ENCODE assay signal across 10 mouse cellular contexts in genomic region chr13:46793824-46794223, GRCm38 (mm10).
DNase-seq lines count a peak whose midpoint lies in the region; ATAC-seq and TF ChIP-seq lines count a peak whose summit lies in the region.
"Had no signal": no experiment of that assay in that cellular context is flagged by ENCODE, and none has a peak within 500 bp of the region (broad histone marks: within the 10 kb centered on the region; RNA-seq: fewer than 3 reads in every experiment).

No protein-coding gene starts in this region.

- no peak for TF ChIP-seq EP300 in heart, adult 2 months (IDR thresholded peaks at IDR 0.05; ENCODE audit: insufficient read depth, low read depth, low read length)

- peak; percentile 43 for TF ChIP-seq CTCF in heart, adult 2 months (IDR thresholded peaks at IDR 0.05)

- 89% methylated on average over 13 of the region's 13 CpGs for WGBS in heart, adult 2 months
- WGBS in midbrain, embryonic 10.5 days: 80% methylated on average over 13 of the region's 13 CpGs
- WGBS in midbrain, embryonic 13.5 days: 80% methylated on average over 13 of the region's 13 CpGs

- DNase-seq in heart, adult 2 months: no peak
- no peak for DNase-seq in heart, postnatal 25 days (ENCODE audit: low spot score)
- peak; percentile 36 for DNase-seq in midbrain, embryonic 10.5 days (ENCODE audit: low spot score)
- peak; percentile 29 for DNase-seq in thymus, postnatal 25 days
- no peak for DNase-seq in spleen, postnatal 36 days (ENCODE audit: low spot score in 2 of 2)
- DNase-seq in urinary bladder, postnatal 4 days (ENCODE audit: low spot score in 2 of 2): no peak
- DNase-seq: gastrocnemius, postnatal 10 days had no signal

- TF ChIP-seq POLR2A in heart, adult 2 months (IDR thresholded peaks at IDR 0.05; ENCODE audit: insufficient read depth, low read depth, low read length): no peak

- intact Hi-C loops in heart, adult 2 months (cut with DNase I): no loop called here
- intact Hi-C loops in heart, postnatal 25 days (cut with DNase I): no loop called here

- H3K9me3 ChIP-seq in midbrain, embryonic 10.5 days (replicated peaks): no peaks in the 10 kb centered on the region
- H3K9me3 ChIP-seq in midbrain, embryonic 13.5 days: no peaks in the 10 kb centered on the region
- H3K9me3 ChIP-seq: liver, embryonic 15.5 days had no signal

- no peak overlapping the region for H3K27ac ChIP-seq in heart, adult 2 months
- H3K27ac ChIP-seq in midbrain, embryonic 10.5 days (replicated peaks): no peak overlapping the region
- H3K27ac ChIP-seq in midbrain, embryonic 13.5 days: no peak overlapping the region
- H3K27ac ChIP-seq: liver, embryonic 15.5 days had no signal

- no peaks in the 10 kb centered on the region for H3K4me1 ChIP-seq in heart, adult 2 months (ENCODE audit: control insufficient read depth, insufficient read depth, low read length)
- no peaks in the 10 kb centered on the region for H3K4me1 ChIP-seq in midbrain, embryonic 10.5 days
- H3K4me1 ChIP-seq in midbrain, embryonic 13.5 days (replicated peaks): no peaks in the 10 kb centered on the region
- H3K4me1 ChIP-seq: liver, embryonic 15.5 days had no signal

- no peak overlapping the region for H3K4me3 ChIP-seq in heart, adult 2 months
- H3K4me3 ChIP-seq in midbrain, embryonic 10.5 days: no peak overlapping the region
- H3K4me3 ChIP-seq in midbrain, embryonic 13.5 days (replicated peaks): no peak overlapping the region
- H3K4me3 ChIP-seq: liver, embryonic 15.5 days had no signal

- no peak for ATAC-seq in midbrain, embryonic 13.5 days
- ATAC-seq in erythroblast, adult 5-6 weeks (replicated peaks; ENCODE audit: low FRiP score, poor library complexity, severe bottlenecking): peak; percentile 56; the same call in 1 of the 2 replicates

- H3K4me2 ChIP-seq in midbrain, embryonic 13.5 days (replicated peaks): no peak overlapping the region
- H3K4me2 ChIP-seq: liver, embryonic 15.5 days had no signal

- no peaks in the 10 kb centered on the region for H3K79me2 ChIP-seq in heart, adult 2 months (replicated peaks; ENCODE audit: control insufficient read depth, insufficient read depth, low read length)

- no peak overlapping the region for H3K9ac ChIP-seq in heart, adult 2 months (ENCODE audit: low read depth, low read length)
- no peak overlapping the region for H3K9ac ChIP-seq in midbrain, embryonic 13.5 days (replicated peaks)
- H3K9ac ChIP-seq: liver, embryonic 15.5 days had no signal

- H3K27me3 ChIP-seq in heart, adult 2 months (ENCODE audit: control insufficient read depth, insufficient read depth, low read length): no peaks in the 10 kb centered on the region
- no peaks in the 10 kb centered on the region for H3K27me3 ChIP-seq in midbrain, embryonic 10.5 days (ENCODE audit: low read depth, poor library complexity, severe bottlenecking)
- no peaks in the 10 kb centered on the region for H3K27me3 ChIP-seq in midbrain, embryonic 13.5 days
- H3K27me3 ChIP-seq: liver, embryonic 15.5 days had no signal

- H3K36me3 ChIP-seq in heart, adult 2 months (ENCODE audit: control insufficient read depth, insufficient read depth, low read length): no peaks in the 10 kb centered on the region; the same call in 1 of the 2 replicates
- peaks cover 88% of the 10 kb centered on the region for H3K36me3 ChIP-seq in midbrain, embryonic 10.5 days
- H3K36me3 ChIP-seq in midbrain, embryonic 13.5 days: peaks cover 48% of the 10 kb centered on the region

Comparison
In these comparisons a context has a peak if more than half of its experiments do, and no peak if none do; other contexts are left out.
1. DNase-seq: peak in midbrain, embryonic 10.5 days (single experiment) and thymus, postnatal 25 days (single experiment); none in heart, adult 2 months (0 of 2), heart, postnatal 25 days (single experiment), spleen, postnatal 36 days (0 of 2) and urinary bladder, postnatal 4 days (0 of 2).